Mouse (Mus musculus): Measurements from ENCODE around the gene Clstn2.

GRCm38 (mm10) chr9:97793661-97794060 lies 239.3 kb downstream of the Clstn2 start:
- TF ChIP-seq CTCF (IDR thresholded peaks at IDR 0.05; ENCODE audit: extremely low read depth, insufficient read length, insufficient replicate concordance, low read depth, low read length) (no peak), POLR2A (IDR thresholded peaks at IDR 0.05; ENCODE audit: low read depth, low read length) (no peak)

Data from small intestine, adult 2 months (tissue).